Mouse (Mus musculus) spleen, postnatal 36 days (tissue): ENCODE measurements around the gene Olfr402.
"Not testable (repeated sequence)": the region's sequence is repeated elsewhere in the genome, so short reads cannot be mapped to it uniquely, and the experiment has no call there.

Source experiments
- DNase-seq, 2 experiments: peaks; one replicate each; pipeline ENCODE4 v3.0.0; 2022; ENCODE audit warnings: low spot score in 2 of 2, mixed read lengths in 1 of 2

Olfr402 gene

GRCm38 (mm10) chr11:74153229-74153628 is at the start of gene Olfr402:
Gene Olfr402 (plus strand): TSS chr11:74153529.
- no peak for DNase-seq

- no peak for DNase-seq
Measured at GRCm38 (mm10) chr11:74105066-74105465, 48.3 kb upstream of the Olfr402 start.

GRCm38 (mm10) chr11:74113412-74113811 is 39.9 kb upstream of the Olfr402 start, which contains the start of gene Olfr401:
Gene Olfr401 (plus strand): TSS chr11:74113712.
- no peak for DNase-seq

GRCm38 (mm10) chr11:74140001-74140400 is 13.3 kb upstream of the Olfr402 start:
- DNase-seq, result not testable (repeated sequence)

GRCm38 (mm10) chr11:74145866-74146265 is 7.5 kb upstream of the Olfr402 start:
- no peak for DNase-seq

GRCm38 (mm10) chr11:74168771-74169170 is 15.4 kb downstream of the Olfr402 start:
- no peak for DNase-seq

- peak in 1 of 2 experiments; percentile 1 for DNase-seq
Measured at GRCm38 (mm10) chr11:74183168-74183567, 29.8 kb downstream of the Olfr402 start.

- DNase-seq, result no peak
Measured at GRCm38 (mm10) chr11:74183745-74184144, 30.4 kb downstream of the Olfr402 start.

- DNase-seq, result no peak
Measured at GRCm38 (mm10) chr11:74185949-74186348, 32.6 kb downstream of the Olfr402 start, which contains the start of gene Olfr403. Gene Olfr403 (plus strand): TSS chr11:74186249.
